Mouse (Mus musculus) lung, embryonic 16.5 days (tissue): Measurements from ENCODE around the gene Slc45a3. TPM values are rescaled to one million over a fixed set of nuclear protein-coding genes. Genes with fewer than 3 reads are reported as not detected.

Source experiments
- ATAC-seq: fragments of 200-750 bp; cut with Nextera tagmentation; 2 replicates; pipeline ENCODE4 v1.8.0; 2017; ENCODE audit warnings: low read depth, mild to moderate bottlenecking, moderate library complexity
- H3K27ac ChIP-seq: fragments of 300-500 bp; sonication (generic); 2 replicates; pipeline ENCODE4 v1.5.1; 2014; ENCODE audit warnings: mild to moderate bottlenecking, control low read depth, low read length
- H3K27me3 ChIP-seq: fragments of 300-500 bp; sonication (generic); 2 replicates; pipeline ENCODE4 v1.6.1; 2014; ENCODE audit warnings: low read depth, low read length, mixed read lengths; ENCODE audit not compliant: control insufficient read depth, insufficient read depth
- H3K36me3 ChIP-seq: fragments of 300-500 bp; sonication (generic); 2 replicates; pipeline ENCODE4 v1.6.1; 2014; ENCODE audit warnings: low read length; ENCODE audit not compliant: control insufficient read depth, insufficient read depth
- H3K4me1 ChIP-seq: fragments of 300-500 bp; sonication (generic); replicated peaks from 2 replicates; pipeline ENCODE4 v1.6.1; 2014; ENCODE audit warnings: low read length, mixed read lengths; ENCODE audit not compliant: control insufficient read depth, insufficient read depth
- H3K4me2 ChIP-seq: fragments of 300-500 bp; sonication (generic); 2 replicates; pipeline ENCODE4 v1.6.1; 2014; ENCODE audit warnings: low read depth, low read length, control low read depth
- H3K4me3 ChIP-seq: fragments of 300-500 bp; sonication (generic); 2 replicates; pipeline ENCODE4 v1.5.1; 2014; ENCODE audit warnings: mild to moderate bottlenecking, low read length, control low read depth
- H3K9ac ChIP-seq: fragments of 300-500 bp; sonication (generic); 2 replicates; pipeline ENCODE4 v1.6.1; 2014; ENCODE audit warnings: low read length, control low read depth
- H3K9me3 ChIP-seq: fragments of 300-500 bp; sonication (generic); 2 replicates; pipeline ENCODE4 v1.6.1; 2016; ENCODE audit warnings: low read length; ENCODE audit not compliant: control insufficient read depth
- WGBS: fragments of 180-500 bp; shearing (Covaris S2); extraction: QIAGEN DNeasy Blood & Tissue Kit; methylation state at CpG from one replicate; pipeline ENCODE4 v1.1.7; 2014; 5-methylcytosine and 5-hydroxymethylcytosine counted together
- polyA plus RNA-seq: library from polyadenylated mRNA; unstranded; fragments of >200 nt; fragmentation: Nextera tagmentation; extraction: Ambion mirVana; gene quantifications from 2 replicates; pipeline ENCODE4 v1.2.1, GENCODE M21; 2015

Gene Slc45a3
- polyA plus RNA-seq, 1 experiment from 2014 or later: 4.2 TPM

DNA sequence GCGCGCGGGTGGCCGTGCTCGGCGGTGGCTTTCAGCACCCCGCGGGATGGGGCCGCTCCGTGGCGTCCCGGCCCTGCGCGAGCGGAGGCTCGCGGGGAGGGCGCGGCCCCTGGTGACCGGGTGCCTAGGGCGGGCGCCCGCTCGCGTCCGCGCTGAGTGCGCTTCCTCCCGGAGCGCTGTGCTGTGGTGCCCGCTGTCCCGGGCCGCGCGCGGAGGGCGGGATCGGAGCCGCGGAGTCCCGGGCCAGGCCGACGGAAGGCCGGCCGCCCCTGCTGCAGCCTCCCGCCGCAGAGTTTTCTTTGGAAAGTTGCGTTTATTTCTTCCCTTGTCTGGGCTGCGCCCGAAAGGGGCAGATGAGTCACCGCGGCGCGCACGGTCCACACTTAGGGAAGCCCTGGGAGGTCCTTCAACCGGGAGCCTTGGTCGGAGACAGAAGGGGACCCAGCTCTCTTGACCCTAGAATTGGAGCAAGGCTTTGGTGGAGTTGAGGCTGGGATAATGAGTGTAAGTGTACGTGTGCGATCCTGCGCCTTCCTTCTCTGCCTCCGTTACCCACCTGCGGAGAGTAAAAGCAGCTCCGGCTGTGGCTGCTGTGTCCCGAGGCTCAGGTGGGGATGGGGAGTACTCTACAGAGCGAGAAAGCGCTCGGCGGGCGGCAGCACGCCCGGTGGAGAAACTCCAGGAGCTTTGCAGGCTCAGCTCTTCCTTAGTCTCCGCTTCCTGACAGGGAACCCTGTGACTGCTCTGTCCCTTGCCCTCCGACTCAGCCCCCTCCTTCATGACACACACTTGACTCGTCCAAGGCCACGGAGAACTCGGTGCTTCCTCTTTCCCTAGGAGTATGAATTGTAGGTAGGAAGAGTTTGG lies 551 bp downstream of the Slc45a3 start:
- Histone ChIP-seq H3K9ac (peak overlapping the region; percentile 71), H3K36me3 (no peaks in the 10 kb centered on the region), H3K4me2 (peak overlapping the region; percentile 100), H3K9me3 (no peaks in the 10 kb centered on the region), H3K27ac (no peak overlapping the region), H3K4me3 (peak overlapping the region; percentile 76), H3K4me1 (peaks cover 9% of the 10 kb centered on the region), H3K27me3 (peaks cover 28% of the 10 kb centered on the region)
- ATAC-seq: peak; percentile 79
- WGBS: under 1% methylated on average over 53 of the region's 76 CpGs

DNA sequence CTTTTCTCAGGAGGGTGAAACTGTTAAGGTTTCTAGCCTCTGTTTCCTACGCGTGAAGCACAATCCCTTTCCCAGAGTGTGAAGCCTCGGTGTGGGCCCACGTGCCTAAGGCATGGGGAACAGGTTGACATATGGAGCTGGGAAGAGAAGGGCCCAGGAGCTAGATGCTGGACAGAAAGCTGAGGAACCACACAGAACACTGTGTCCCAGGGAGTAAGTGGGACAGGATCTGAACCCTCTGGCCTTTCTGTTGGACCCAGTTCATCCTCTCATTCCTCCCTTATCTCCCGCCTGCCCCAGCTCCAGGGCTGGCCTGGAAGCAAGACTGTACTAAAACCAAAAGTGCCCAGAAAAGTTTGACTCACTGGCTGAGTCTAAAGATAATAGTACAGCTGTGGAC lies 1.3 kb downstream of the Slc45a3 start:
- Histone ChIP-seq H3K27ac (no peak overlapping the region), H3K36me3 (no peaks in the 10 kb centered on the region), H3K4me2 (peak overlapping the region; percentile 100; the same call in 1 of the 2 replicates), H3K4me1 (peaks cover 9% of the 10 kb centered on the region), H3K27me3 (peaks cover 28% of the 10 kb centered on the region), H3K4me3 (peak overlapping the region; percentile 76; the same call in 1 of the 2 replicates), H3K9ac (no peak overlapping the region), H3K9me3 (no peaks in the 10 kb centered on the region)
- ATAC-seq: no peak
- WGBS: 46% methylated on average over 5 of the region's 5 CpGs

DNA sequence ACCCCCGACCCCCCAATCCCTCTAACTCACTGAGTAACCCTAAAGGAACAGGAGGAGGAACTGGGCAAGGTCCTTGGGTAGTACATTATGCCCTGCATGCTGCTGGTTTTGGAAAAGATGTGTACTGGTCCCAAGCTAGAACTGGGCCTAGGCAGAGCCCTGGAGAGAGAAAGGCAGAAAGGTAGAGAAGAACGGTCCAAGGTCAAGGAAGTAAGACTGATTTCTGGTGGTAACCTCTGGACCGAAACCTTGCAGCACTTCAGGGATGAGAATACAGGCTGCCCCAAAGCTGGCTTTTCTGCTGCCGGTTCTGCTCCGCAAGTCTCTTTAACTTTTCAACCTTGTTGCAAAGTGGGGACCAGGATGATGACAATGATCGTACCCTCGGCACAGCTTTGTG lies 1.8 kb downstream of the Slc45a3 start:
- peaks cover 26% of the 10 kb centered on the region for H3K27me3 ChIP-seq
- H3K9ac ChIP-seq: no peak overlapping the region
- WGBS: 83% methylated on average over 7 of the region's 7 CpGs
- H3K27ac ChIP-seq: no peak overlapping the region
- no peak for ATAC-seq
- no peaks in the 10 kb centered on the region for H3K9me3 ChIP-seq
- H3K4me2 ChIP-seq: no peak overlapping the region
- H3K4me1 ChIP-seq: peaks cover 9% of the 10 kb centered on the region
- H3K36me3 ChIP-seq: no peaks in the 10 kb centered on the region
- no peak overlapping the region for H3K4me3 ChIP-seq

DNA sequence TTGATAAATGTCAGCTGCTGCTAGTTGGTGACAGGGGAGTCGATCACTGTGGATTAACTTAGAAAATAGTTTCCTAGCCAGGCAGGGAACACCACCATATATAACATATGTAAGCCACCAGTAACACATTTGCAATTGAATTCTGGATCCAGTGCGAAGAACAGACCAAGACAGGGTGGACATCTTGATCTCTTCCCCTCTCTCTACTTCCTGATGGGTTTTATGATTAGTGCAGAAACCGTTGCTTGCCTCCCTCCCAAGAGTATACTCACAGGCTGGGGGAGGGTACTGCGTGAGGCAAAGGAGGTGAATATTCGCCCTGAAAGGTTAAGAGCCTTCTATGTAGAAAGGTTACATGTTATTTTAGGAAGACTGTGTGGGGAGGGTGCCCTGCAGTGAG lies 3.1 kb downstream of the Slc45a3 start:
- no peak overlapping the region for H3K27ac ChIP-seq
- H3K4me1 ChIP-seq: peaks cover 15% of the 10 kb centered on the region
- H3K4me2 ChIP-seq: no peak overlapping the region
- 44% methylated on average over 5 of the region's 5 CpGs for WGBS
- H3K4me3 ChIP-seq: no peak overlapping the region
- H3K36me3 ChIP-seq: no peaks in the 10 kb centered on the region
- peaks cover 24% of the 10 kb centered on the region for H3K27me3 ChIP-seq
- ATAC-seq: no peak
- H3K9me3 ChIP-seq: no peaks in the 10 kb centered on the region
- no peak overlapping the region for H3K9ac ChIP-seq

GRCm38 (mm10) chr1:131967336-131967735 lies 4.6 kb downstream of the Slc45a3 start:
- H3K9ac ChIP-seq: no peak overlapping the region
- no peak overlapping the region for H3K27ac ChIP-seq
- H3K9me3 ChIP-seq: no peaks in the 10 kb centered on the region
- no peak overlapping the region for H3K4me3 ChIP-seq
- H3K4me2 ChIP-seq: no peak overlapping the region
- ATAC-seq: no peak
- peaks cover 20% of the 10 kb centered on the region for H3K27me3 ChIP-seq
- peaks cover 28% of the 10 kb centered on the region for H3K4me1 ChIP-seq
- WGBS: 38% methylated on average over 7 of the region's 7 CpGs
- no peaks in the 10 kb centered on the region for H3K36me3 ChIP-seq

GRCm38 (mm10) chr1:131968556-131968955 lies 5.8 kb downstream of the Slc45a3 start:
- Histone ChIP-seq H3K9me3 (no peaks in the 10 kb centered on the region), H3K36me3 (no peaks in the 10 kb centered on the region), H3K4me3 (no peak overlapping the region), H3K27ac (no peak overlapping the region), H3K27me3 (peaks cover 14% of the 10 kb centered on the region), H3K4me1 (peaks cover 28% of the 10 kb centered on the region), H3K9ac (no peak overlapping the region), H3K4me2 (no peak overlapping the region)
- ATAC-seq: no peak
- 53% methylated on average over 3 of the region's 3 CpGs for WGBS

GRCm38 (mm10) chr1:131968983-131969382 lies 6.2 kb downstream of the Slc45a3 start:
- no peak for ATAC-seq
- Histone ChIP-seq H3K4me1 (peaks cover 23% of the 10 kb centered on the region), H3K4me3 (no peak overlapping the region), H3K9me3 (no peaks in the 10 kb centered on the region), H3K27me3 (peaks cover 10% of the 10 kb centered on the region; the same call in 1 of the 2 replicates), H3K27ac (no peak overlapping the region), H3K36me3 (no peaks in the 10 kb centered on the region), H3K9ac (no peak overlapping the region), H3K4me2 (no peak overlapping the region)
- WGBS: 68% methylated on average over 6 of the region's 6 CpGs

DNA sequence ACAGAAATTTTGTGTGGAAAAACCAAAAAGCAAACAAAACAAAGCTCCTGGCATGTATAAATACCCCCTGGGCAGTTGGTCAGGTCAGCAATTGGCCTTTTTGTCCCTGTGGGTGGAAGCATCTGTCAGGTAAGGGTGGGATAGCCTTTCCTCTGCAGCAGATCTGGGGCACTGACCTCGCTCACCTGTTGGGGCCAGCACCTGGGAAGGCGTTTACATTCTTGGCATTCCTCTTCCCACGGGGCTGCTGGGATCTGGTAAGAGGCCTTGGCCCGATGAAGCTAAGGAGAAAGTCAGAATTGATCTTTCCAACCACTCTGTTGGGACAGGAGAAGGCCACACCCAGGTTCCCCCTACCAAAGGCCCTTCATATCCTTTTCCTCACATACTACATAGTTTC lies 7.1 kb downstream of the Slc45a3 start:
- H3K36me3 ChIP-seq: no peaks in the 10 kb centered on the region
- H3K4me1 ChIP-seq: peaks cover 23% of the 10 kb centered on the region
- no peaks in the 10 kb centered on the region for H3K9me3 ChIP-seq
- no peak overlapping the region for H3K9ac ChIP-seq
- no peak overlapping the region for H3K4me2 ChIP-seq
- H3K27ac ChIP-seq: no peak overlapping the region
- 41% methylated on average over 4 of the region's 4 CpGs for WGBS
- H3K27me3 ChIP-seq: peaks cover 2% of the 10 kb centered on the region; the same call in 1 of the 2 replicates
- no peak overlapping the region for H3K4me3 ChIP-seq
- no peak for ATAC-seq

- H3K4me1 ChIP-seq: peaks cover 23% of the 10 kb centered on the region
- H3K27ac ChIP-seq: no peak overlapping the region
- H3K4me2 ChIP-seq: no peak overlapping the region
Observed at GRCm38 (mm10) chr1:131970322-131970660, 7.5 kb downstream of the Slc45a3 start.

More at GRCm38 (mm10) chr1:131970322-131970660, 7.5 kb downstream of the Slc45a3 start:
- Histone ChIP-seq H3K27me3 (no peaks in the 10 kb centered on the region; the same call in 1 of the 2 replicates), H3K36me3 (no peaks in the 10 kb centered on the region), H3K9ac (no peak overlapping the region), H3K4me3 (no peak overlapping the region), H3K9me3 (no peaks in the 10 kb centered on the region)
- ATAC-seq: no peak
- WGBS: 54% methylated on average over 5 of the region's 5 CpGs
